Mouse (Mus musculus): ENCODE data around the gene 3110040M04Rik.
"Not testable (repeated sequence)": the region's sequence is repeated elsewhere in the genome, so short reads cannot be mapped to it uniquely, and the experiment has no call there.

GRCm38 (mm10) chr1:151203818-151204217, at the start of gene 3110040M04Rik:
- not testable (repeated sequence) for TF ChIP-seq MAFK (IDR thresholded peaks at IDR 0.05; ENCODE audit: insufficient read depth, low read depth, low read length); ZNF384 (IDR thresholded peaks at IDR 0.05; ENCODE audit: low read depth, low read length); HCFC1 (IDR thresholded peaks at IDR 0.05; ENCODE audit: borderline replicate concordance, insufficient read depth, low read length); ZC3H11A (IDR thresholded peaks at IDR 0.05; ENCODE audit: borderline replicate concordance, low read depth, low read length); CHD2 (IDR thresholded peaks at IDR 0.05; ENCODE audit: low read depth, low read length)

Data from ES-E14 (cell line).